Mouse (Mus musculus) intestine, embryonic 15.5 days (tissue): Measurements from ENCODE around the gene Rtl10. TPM values are rescaled to one million over a fixed set of nuclear protein-coding genes. Genes with fewer than 3 reads are reported as not detected.

Experiments used
- ATAC-seq: fragments of 200-750 bp; cut with Nextera tagmentation; 2 replicates; pipeline ENCODE4 v1.8.0; 2017; ENCODE audit warnings: moderate TSS enrichment, moderate library complexity
- H3K27ac ChIP-seq: fragments of 300-500 bp; sonication (generic); 2 replicates; pipeline ENCODE4 v1.5.1; 2015; ENCODE audit warnings: mild to moderate bottlenecking, inconsistent platforms
- H3K27me3 ChIP-seq: fragments of 300-500 bp; sonication (generic); replicated peaks from 2 replicates; pipeline ENCODE4 v1.6.1; 2015; ENCODE audit warnings: inconsistent platforms
- H3K36me3 ChIP-seq: fragments of 300-500 bp; sonication (generic); 2 replicates; pipeline ENCODE4 v1.6.1; 2015; ENCODE audit warnings: inconsistent platforms
- H3K4me1 ChIP-seq: fragments of 300-500 bp; sonication (generic); replicated peaks from 2 replicates; pipeline ENCODE4 v1.6.1; 2015; ENCODE audit warnings: inconsistent platforms
- H3K4me2 ChIP-seq: fragments of 300-500 bp; sonication (generic); replicated peaks from 2 replicates; pipeline ENCODE4 v1.6.1; 2015; ENCODE audit warnings: mild to moderate bottlenecking, inconsistent platforms
- H3K4me3 ChIP-seq: fragments of 300-500 bp; sonication (generic); replicated peaks from 2 replicates; pipeline ENCODE4 v1.5.1; 2015; ENCODE audit warnings: inconsistent platforms
- H3K9ac ChIP-seq: fragments of 300-500 bp; sonication (generic); 2 replicates; pipeline ENCODE4 v1.6.1; 2015; ENCODE audit warnings: inconsistent platforms
- H3K9me3 ChIP-seq: fragments of 300-500 bp; sonication (generic); 2 replicates; pipeline ENCODE4 v1.6.1; 2016; ENCODE audit warnings: inconsistent platforms
- whole genome bisulfite sequencing: fragments of 180-500 bp; shearing (Covaris S2); methylation state at CpG from one replicate; pipeline ENCODE4 v1.1.7; 2015; 5-methylcytosine and 5-hydroxymethylcytosine counted together
- polyA plus RNA-seq: library from polyadenylated mRNA; unstranded; fragments of >200 nt; fragmentation: Nextera tagmentation; extraction: Ambion mirVana; gene quantifications from 2 replicates; pipeline ENCODE4 v1.2.1, GENCODE M21; 2015

Gene Rtl10
- polyA plus RNA-seq, 1 experiment from 2014 or later = 3.2 TPM

GRCm38 (mm10) chr16:18484794-18485435 is 13.8 kb upstream of the Rtl10 start:
- no peak for ATAC-seq
- Histone ChIP-seq H3K9ac (no peak overlapping the region), H3K27ac (no peak overlapping the region), H3K9me3 (no peaks in the 10 kb centered on the region), H3K4me2 (no peak overlapping the region), H3K4me1 (no peaks in the 10 kb centered on the region), H3K27me3 (no peaks in the 10 kb centered on the region), H3K36me3 (no peaks in the 10 kb centered on the region), H3K4me3 (no peak overlapping the region)
- 64% methylated on average over 5 of the region's 5 CpGs for WGBS

DNA sequence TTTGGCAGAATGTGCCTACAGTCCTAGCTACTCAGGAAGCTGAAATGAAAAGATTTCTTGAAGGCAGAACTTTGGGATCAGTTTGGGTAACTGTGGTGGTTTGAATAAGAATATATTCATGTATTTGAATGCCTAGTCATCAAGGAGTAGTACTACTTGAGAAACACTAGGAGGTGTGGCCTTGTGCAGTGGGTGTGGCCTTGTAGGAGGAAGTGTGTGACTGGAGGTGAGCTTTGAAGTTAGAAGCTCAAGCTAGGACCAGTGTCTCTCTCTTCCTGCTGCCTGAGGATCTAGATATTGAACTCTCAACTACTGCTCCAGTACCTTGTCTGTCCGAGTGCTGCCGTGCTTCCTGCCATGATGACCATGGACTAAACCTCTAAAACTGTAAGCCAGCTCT is 12.6 kb upstream of the Rtl10 start:
- H3K4me3 ChIP-seq = no peak overlapping the region
- no peaks in the 10 kb centered on the region for H3K36me3 ChIP-seq
- ATAC-seq = no peak
- no peaks in the 10 kb centered on the region for H3K27me3 ChIP-seq
- no peaks in the 10 kb centered on the region for H3K9me3 ChIP-seq
- no peak overlapping the region for H3K9ac ChIP-seq
- H3K4me1 ChIP-seq = no peaks in the 10 kb centered on the region
- H3K4me2 ChIP-seq = no peak overlapping the region
- H3K27ac ChIP-seq = no peak overlapping the region
- WGBS = 95% methylated on average over 2 of the region's 2 CpGs

DNA sequence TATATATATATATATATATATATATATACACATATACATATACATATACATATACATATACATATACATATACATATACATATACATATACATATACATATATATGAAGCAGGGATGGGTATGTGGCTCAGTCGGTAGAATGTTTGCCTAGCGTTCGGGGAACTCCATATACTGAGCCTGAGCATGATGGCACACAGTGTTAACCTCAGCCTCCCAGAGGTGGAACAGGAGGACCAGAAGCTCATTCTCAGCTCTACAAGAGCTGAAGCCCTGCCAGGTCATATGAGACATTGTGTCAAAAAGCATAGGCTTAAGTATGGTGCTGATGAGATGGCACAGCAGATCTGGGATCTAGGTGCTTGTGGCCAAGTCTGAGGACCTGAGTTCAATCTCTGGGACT is 8.4 kb upstream of the Rtl10 start:
- no peak overlapping the region for H3K4me3 ChIP-seq
- H3K9me3 ChIP-seq = no peaks in the 10 kb centered on the region
- no peaks in the 10 kb centered on the region for H3K4me1 ChIP-seq
- 99% methylated on average over 3 of the region's 3 CpGs for WGBS
- H3K9ac ChIP-seq = no peak overlapping the region
- H3K27me3 ChIP-seq = no peaks in the 10 kb centered on the region
- no peak overlapping the region for H3K4me2 ChIP-seq
- no peak for ATAC-seq
- H3K27ac ChIP-seq = no peak overlapping the region
- no peaks in the 10 kb centered on the region for H3K36me3 ChIP-seq

GRCm38 (mm10) chr16:18490894-18491293 is 7.8 kb upstream of the Rtl10 start:
- H3K4me3 ChIP-seq = no peak overlapping the region
- no peaks in the 10 kb centered on the region for H3K4me1 ChIP-seq
- no peak overlapping the region for H3K9ac ChIP-seq
- no peaks in the 10 kb centered on the region for H3K9me3 ChIP-seq
- H3K36me3 ChIP-seq = no peaks in the 10 kb centered on the region
- H3K27ac ChIP-seq = no peak overlapping the region
- H3K4me2 ChIP-seq = no peak overlapping the region
- H3K27me3 ChIP-seq = no peaks in the 10 kb centered on the region
- 70% methylated on average over 1 of the region's 1 CpGs for WGBS
- no peak for ATAC-seq

- H3K27me3 ChIP-seq = no peaks in the 10 kb centered on the region
- peak overlapping the region; percentile 78 for H3K9ac ChIP-seq
- peaks cover 7% of the 10 kb centered on the region for H3K36me3 ChIP-seq
- H3K4me1 ChIP-seq = peaks cover 7% of the 10 kb centered on the region
- peak overlapping the region; percentile 83 for H3K27ac ChIP-seq
- H3K4me2 ChIP-seq = peak overlapping the region; percentile 89
- 8% methylated on average over 6 of the region's 6 CpGs for WGBS
- ATAC-seq = peak; percentile 70
- peak overlapping the region; percentile 81 for H3K4me3 ChIP-seq
- H3K9me3 ChIP-seq = no peaks in the 10 kb centered on the region
Observed at GRCm38 (mm10) chr16:18497865-18498515, 711 bp upstream of the Rtl10 start.

- H3K4me2 ChIP-seq = peak overlapping the region; percentile 89
- H3K27me3 ChIP-seq = no peaks in the 10 kb centered on the region
- no peaks in the 10 kb centered on the region for H3K9me3 ChIP-seq
- peak overlapping the region; percentile 83 for H3K27ac ChIP-seq
- under 1% methylated on average over 24 of the region's 24 CpGs for WGBS
- peak overlapping the region; percentile 81 for H3K4me3 ChIP-seq
- peak; percentile 69 for ATAC-seq
- H3K9ac ChIP-seq = peak overlapping the region; percentile 78
- peaks cover 7% of the 10 kb centered on the region for H3K4me1 ChIP-seq
- peaks cover 7% of the 10 kb centered on the region for H3K36me3 ChIP-seq
Observed at GRCm38 (mm10) chr16:18498996-18499395, 295 bp downstream of the Rtl10 start.

- H3K27me3 ChIP-seq = no peaks in the 10 kb centered on the region
- H3K9me3 ChIP-seq = no peaks in the 10 kb centered on the region
- no peak overlapping the region for H3K27ac ChIP-seq
- no peak overlapping the region for H3K9ac ChIP-seq
- H3K4me2 ChIP-seq = no peak overlapping the region
- no peak for ATAC-seq
- no peak overlapping the region for H3K4me3 ChIP-seq
- peaks cover 7% of the 10 kb centered on the region for H3K36me3 ChIP-seq
- WGBS = 95% methylated on average over 6 of the region's 6 CpGs
- peaks cover 7% of the 10 kb centered on the region for H3K4me1 ChIP-seq
Observed at GRCm38 (mm10) chr16:18501531-18501930, 2.8 kb downstream of the Rtl10 start.

- no peak for ATAC-seq
- 90% methylated on average over 14 of the region's 14 CpGs for WGBS
- Histone ChIP-seq H3K4me1 (peaks cover 7% of the 10 kb centered on the region), H3K27me3 (no peaks in the 10 kb centered on the region), H3K4me2 (no peak overlapping the region), H3K36me3 (peaks cover 7% of the 10 kb centered on the region), H3K9me3 (no peaks in the 10 kb centered on the region), H3K4me3 (no peak overlapping the region), H3K9ac (no peak overlapping the region), H3K27ac (no peak overlapping the region)
Observed at GRCm38 (mm10) chr16:18503566-18504342, 5.1 kb downstream of the Rtl10 start.

DNA sequence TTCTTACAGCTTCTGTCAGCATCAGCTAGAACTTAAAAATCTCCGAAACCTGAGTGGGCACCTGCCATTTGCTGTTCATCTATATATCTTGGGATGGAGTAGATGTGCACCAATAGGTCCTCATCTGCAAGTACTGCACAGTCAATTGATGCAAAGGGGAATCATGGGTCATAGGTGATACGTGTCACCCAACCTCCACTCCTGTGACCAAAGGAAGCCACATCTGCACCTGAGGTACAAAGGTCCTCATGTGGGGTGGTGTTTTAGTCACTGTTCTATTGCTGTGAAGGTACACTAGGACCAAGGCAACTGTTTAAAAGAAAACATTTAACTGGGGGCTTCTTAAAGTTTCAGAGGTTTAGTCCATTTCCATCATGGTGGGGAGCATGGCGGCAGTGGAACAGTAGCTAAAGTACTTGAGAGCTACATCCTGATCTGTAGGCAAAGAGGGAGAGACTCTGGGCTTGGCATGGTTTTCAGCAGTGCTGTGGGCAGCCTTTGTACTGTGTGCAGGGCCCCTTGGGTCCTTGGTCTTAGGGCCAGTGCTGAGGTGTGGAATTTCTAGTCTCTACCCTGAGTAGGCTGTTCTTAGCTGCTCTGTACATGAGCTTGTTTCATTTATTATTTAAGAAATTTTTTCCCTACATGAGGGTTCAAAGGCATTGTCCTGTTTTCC is 8.0 kb downstream of the Rtl10 start:
- Histone ChIP-seq H3K9ac (no peak overlapping the region), H3K27ac (no peak overlapping the region), H3K4me3 (no peak overlapping the region), H3K9me3 (no peaks in the 10 kb centered on the region), H3K27me3 (no peaks in the 10 kb centered on the region), H3K36me3 (peaks cover under 1% of the 10 kb centered on the region), H3K4me2 (no peak overlapping the region), H3K4me1 (no peaks in the 10 kb centered on the region)
- no peak for ATAC-seq
- 90% methylated on average over 3 of the region's 3 CpGs for WGBS

DNA sequence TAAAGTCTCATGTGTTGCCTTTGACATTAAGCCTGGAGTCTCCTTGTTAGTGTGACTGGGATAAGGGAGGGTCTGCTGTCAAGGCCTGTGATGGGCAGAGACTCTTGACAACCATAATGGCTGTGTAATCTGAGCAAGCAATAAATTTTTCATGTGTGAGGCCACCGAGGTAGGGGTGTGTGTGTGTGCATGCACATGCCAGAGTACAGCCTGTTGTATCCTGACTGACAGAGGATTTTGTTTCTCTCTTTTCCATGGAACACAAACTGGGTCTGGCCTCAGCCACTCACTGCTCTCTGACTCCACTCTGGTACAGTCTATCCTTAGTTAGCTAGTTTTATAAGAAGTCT is 8.5 kb downstream of the Rtl10 start:
- no peak overlapping the region for H3K9ac ChIP-seq
- no peaks in the 10 kb centered on the region for H3K4me1 ChIP-seq
- WGBS = 27% methylated on average over 1 of the region's 1 CpGs
- H3K4me3 ChIP-seq = no peak overlapping the region
- no peaks in the 10 kb centered on the region for H3K9me3 ChIP-seq
- no peaks in the 10 kb centered on the region for H3K36me3 ChIP-seq
- no peak overlapping the region for H3K4me2 ChIP-seq
- no peaks in the 10 kb centered on the region for H3K27me3 ChIP-seq
- no peak for ATAC-seq
- no peak overlapping the region for H3K27ac ChIP-seq

DNA sequence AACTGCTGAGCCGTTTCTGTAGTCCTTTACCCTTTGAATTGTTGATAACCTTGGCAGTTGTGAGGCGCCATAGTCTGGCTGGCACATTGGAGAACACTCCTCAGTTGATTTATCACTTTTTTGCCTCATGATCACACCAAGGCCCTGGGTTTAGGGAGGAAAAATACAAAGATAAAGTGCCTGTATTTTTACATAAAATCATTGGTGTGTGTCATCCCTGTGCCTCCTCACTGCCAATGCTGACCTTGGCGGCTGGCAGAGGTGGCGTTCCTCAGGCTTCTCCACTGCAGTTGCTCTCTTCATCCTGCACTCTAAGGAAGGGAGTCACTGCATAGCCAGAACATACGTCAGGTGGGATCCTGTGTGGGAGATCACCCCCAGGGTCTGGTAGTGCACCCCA is 13.0 kb downstream of the Rtl10 start:
- no peaks in the 10 kb centered on the region for H3K27me3 ChIP-seq
- H3K27ac ChIP-seq = no peak overlapping the region
- H3K36me3 ChIP-seq = no peaks in the 10 kb centered on the region
- WGBS = 86% methylated on average over 5 of the region's 5 CpGs
- no peaks in the 10 kb centered on the region for H3K9me3 ChIP-seq
- no peak overlapping the region for H3K4me2 ChIP-seq
- no peak overlapping the region for H3K9ac ChIP-seq
- no peak overlapping the region for H3K4me3 ChIP-seq
- no peaks in the 10 kb centered on the region for H3K4me1 ChIP-seq
- no peak for ATAC-seq

DNA sequence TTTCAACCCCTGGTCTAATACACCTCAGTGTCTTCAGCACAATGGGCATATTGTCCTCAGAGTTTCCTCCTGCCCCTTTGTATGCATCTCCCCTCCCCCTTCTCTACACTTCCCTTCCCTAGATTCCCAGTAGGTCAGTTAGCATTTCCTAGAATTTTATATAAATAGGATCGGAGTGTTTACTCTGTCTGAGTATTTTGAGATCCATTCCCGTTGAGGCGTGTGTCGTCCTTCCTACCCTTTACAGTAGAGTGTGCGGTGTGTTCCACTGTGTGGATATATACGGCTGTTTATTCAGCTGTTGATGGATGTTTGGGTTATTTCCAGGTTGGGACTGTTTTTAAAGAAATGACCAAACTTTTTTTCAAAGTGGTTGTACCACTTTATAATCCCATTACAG is 14.8 kb downstream of the Rtl10 start:
- Histone ChIP-seq H3K9me3 (no peaks in the 10 kb centered on the region), H3K4me3 (no peak overlapping the region), H3K27me3 (no peaks in the 10 kb centered on the region), H3K9ac (no peak overlapping the region), H3K36me3 (no peaks in the 10 kb centered on the region), H3K4me1 (no peaks in the 10 kb centered on the region), H3K27ac (no peak overlapping the region), H3K4me2 (no peak overlapping the region)
- ATAC-seq = no peak
- WGBS = 44% methylated on average over 6 of the region's 6 CpGs
